Mouse (Mus musculus) embryonic fibroblast, embryonic 13.5 days (primary cell): ENCODE data around the gene Med24.

Experiments
- CTCF ChIP-seq: IDR thresholded peaks from 2 replicates; pipeline ENCODE4 v1.5.1; 2011; ENCODE audit warnings: mild to moderate bottlenecking, control low read depth, low read length, moderate library complexity, borderline replicate concordance; ENCODE audit not compliant: insufficient read depth
- POLR2A ChIP-seq: IDR thresholded peaks from 2 replicates; pipeline ENCODE4 v1.6.1; 2011; ENCODE audit warnings: low read depth, mild to moderate bottlenecking, control low read depth, low read length, moderate library complexity

DNA sequence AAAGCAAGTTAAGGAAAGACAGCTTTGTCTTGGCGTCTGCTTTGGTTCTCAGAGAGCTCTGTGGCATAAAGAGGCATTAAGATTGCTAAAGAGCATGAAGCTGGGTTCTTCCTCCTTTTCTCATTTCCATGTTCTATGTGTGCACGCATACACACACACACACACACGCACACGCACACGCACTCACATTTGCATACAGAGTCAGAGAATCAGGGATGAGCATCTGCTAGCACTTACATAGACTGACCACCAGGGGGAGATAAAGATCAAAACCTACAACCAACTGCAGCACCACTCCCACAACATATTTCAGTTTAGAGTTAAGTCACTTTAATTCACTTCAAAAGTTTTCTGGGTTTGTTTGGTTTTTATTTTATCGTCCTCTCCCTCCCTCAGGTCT is 68.7 kb downstream of the Med24 start:
- TF ChIP-seq POLR2A (no peak), CTCF (peak; percentile 8; the same call in 1 of the 2 replicates)
